Mouse (Mus musculus) forebrain, embryonic 16.5 days (tissue): ENCODE measurements around the gene Ovol2. TPM values are rescaled to one million over a fixed set of nuclear protein-coding genes. Genes with fewer than 3 reads are reported as not detected.

Experiments used
- ATAC-seq: fragments of 200-750 bp; cut with Nextera tagmentation; 2 replicates; pipeline ENCODE4 v1.8.0; 2017; ENCODE audit warnings: mild to moderate bottlenecking, moderate library complexity
- H3K27ac ChIP-seq: fragments of 300-500 bp; sonication (generic); 2 replicates; pipeline ENCODE4 v1.5.1; 2014; ENCODE audit warnings: low read length, control low read depth
- H3K27me3 ChIP-seq: fragments of 300-500 bp; sonication (generic); replicated peaks from 2 replicates; pipeline ENCODE4 v1.6.1; 2014; ENCODE audit warnings: low read length; ENCODE audit not compliant: control insufficient read depth, insufficient read depth
- H3K36me3 ChIP-seq: fragments of 300-500 bp; sonication (generic); 2 replicates; pipeline ENCODE4 v1.6.1; 2014; ENCODE audit not compliant: control insufficient read depth, insufficient read depth
- H3K4me1 ChIP-seq: fragments of 300-500 bp; sonication (generic); replicated peaks from 2 replicates; pipeline ENCODE4 v1.6.1; 2014; ENCODE audit warnings: low read length; ENCODE audit not compliant: control insufficient read depth, insufficient read depth
- H3K4me2 ChIP-seq: fragments of 300-500 bp; sonication (generic); 2 replicates; pipeline ENCODE4 v1.6.1; 2014; ENCODE audit warnings: mild to moderate bottlenecking, low read length, control low read depth
- H3K4me3 ChIP-seq: fragments of 300-500 bp; sonication (generic); replicated peaks from 2 replicates; pipeline ENCODE4 v1.5.1; 2014; ENCODE audit warnings: mild to moderate bottlenecking, low read length, control low read depth
- H3K9ac ChIP-seq: fragments of 300-500 bp; sonication (generic); replicated peaks from 2 replicates; pipeline ENCODE4 v1.6.1; 2014; ENCODE audit warnings: low read depth, low read length, control low read depth
- H3K9me3 ChIP-seq: fragments of 300-500 bp; sonication (generic); 2 replicates; pipeline ENCODE4 v1.6.1; 2016; ENCODE audit warnings: low read length; ENCODE audit not compliant: control insufficient read depth
- WGBS: fragments of 180-500 bp; shearing (Covaris S2); extraction: QIAGEN DNeasy Blood & Tissue Kit; methylation state at CpG from one replicate; pipeline ENCODE4 v1.1.7; 2014; 5-methylcytosine and 5-hydroxymethylcytosine counted together
- polyA plus RNA-seq: library from polyadenylated mRNA; unstranded; fragments of >200 nt; fragmentation: Nextera tagmentation; extraction: Ambion mirVana; gene quantifications from 2 replicates; pipeline ENCODE4 v1.2.1, GENCODE M21; 2015

The Ovol2 gene
- not detected in 2 replicates for polyA plus RNA-seq

DNA sequence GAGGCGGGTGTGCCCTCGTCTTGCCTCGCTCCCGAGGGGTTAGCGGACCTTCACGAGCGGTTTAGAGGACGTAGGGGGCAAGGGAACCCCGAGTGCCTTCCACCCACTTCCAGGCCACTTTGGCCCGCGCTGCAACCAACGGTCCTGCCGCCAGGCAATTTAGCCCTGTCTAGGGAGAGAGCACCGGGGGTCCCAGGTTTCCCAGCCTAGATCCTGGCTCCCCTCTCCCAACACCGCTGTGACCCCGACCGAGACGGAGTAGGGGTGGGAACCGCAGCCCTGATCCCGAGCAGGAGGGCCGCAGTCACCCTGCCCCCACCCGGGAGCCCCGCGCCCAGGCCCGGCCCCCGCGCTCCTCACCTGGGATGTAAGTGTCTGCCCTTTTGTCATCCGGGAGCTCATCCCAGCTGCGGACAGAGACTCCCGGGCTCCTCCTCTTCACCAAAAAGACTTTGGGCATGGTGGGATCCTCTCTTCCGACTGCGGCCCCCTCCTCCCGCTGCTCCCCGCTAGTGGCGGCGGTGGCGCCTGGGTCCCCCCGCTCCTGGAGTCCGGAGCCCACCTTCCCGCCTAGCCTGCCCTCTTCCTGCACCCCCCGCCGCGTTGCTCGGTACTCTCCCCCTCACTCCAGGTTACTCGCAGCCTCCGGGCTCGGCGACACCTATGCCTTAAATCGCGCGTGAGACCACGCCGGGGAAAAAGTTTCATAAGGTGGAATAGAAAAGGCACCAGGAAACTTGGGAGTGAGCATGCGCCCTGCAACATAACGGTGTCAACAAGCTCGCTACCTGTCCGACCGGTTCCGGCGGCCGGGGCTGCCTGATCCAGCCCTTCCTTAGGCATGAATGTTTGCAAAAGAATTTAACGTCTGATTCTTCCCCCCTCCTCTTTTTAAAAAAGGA, at the start of gene Ovol2:
Ovol2 (minus strand) TSS at position 746 of the 902 bp plus-strand sequence.
- Histone ChIP-seq H3K4me2 (peak within 1 kb of the TSS; percentile 96), H3K9me3 (no peaks in the 10 kb centered on the region), H3K9ac (peak within 1 kb of the TSS; percentile 46), H3K27ac (no peak within 1 kb of the TSS), H3K4me3 (peak within 1 kb of the TSS; percentile 51), H3K36me3 (no peaks in the 10 kb centered on the region), H3K4me1 (peaks cover 32% of the 10 kb centered on the region), H3K27me3 (peaks cover 57% of the 10 kb centered on the region)
- peak; percentile 34 for ATAC-seq
- WGBS = under 1% methylated on average over 62 of the region's 62 CpGs

DNA sequence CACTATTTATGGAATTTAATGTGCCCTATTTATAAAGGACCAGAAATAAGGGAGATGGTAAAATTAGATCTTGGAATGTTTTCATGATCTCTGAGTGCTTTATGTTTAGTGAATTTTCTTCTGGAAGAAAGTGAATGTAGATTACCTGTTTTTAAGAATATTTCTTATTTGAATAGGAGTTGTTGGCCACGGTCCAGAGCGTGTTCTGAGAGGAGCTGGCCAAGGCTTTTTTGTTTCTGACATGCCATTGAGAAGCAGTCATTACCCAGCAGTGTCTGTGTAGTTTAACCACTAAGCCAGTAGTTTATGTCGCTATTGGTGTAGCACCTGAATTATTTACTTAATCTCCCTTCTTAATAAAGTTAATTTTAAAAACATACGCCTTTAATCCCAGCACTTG, 49.8 kb upstream of the Ovol2 start:
- H3K36me3 ChIP-seq = peaks cover 28% of the 10 kb centered on the region
- no peak overlapping the region for H3K4me3 ChIP-seq
- H3K4me2 ChIP-seq = no peak overlapping the region
- H3K27me3 ChIP-seq = no peaks in the 10 kb centered on the region
- no peaks in the 10 kb centered on the region for H3K4me1 ChIP-seq
- H3K9me3 ChIP-seq = no peaks in the 10 kb centered on the region
- no peak for ATAC-seq
- WGBS = 85% methylated on average over 4 of the region's 4 CpGs
- no peak overlapping the region for H3K27ac ChIP-seq
- no peak overlapping the region for H3K9ac ChIP-seq

DNA sequence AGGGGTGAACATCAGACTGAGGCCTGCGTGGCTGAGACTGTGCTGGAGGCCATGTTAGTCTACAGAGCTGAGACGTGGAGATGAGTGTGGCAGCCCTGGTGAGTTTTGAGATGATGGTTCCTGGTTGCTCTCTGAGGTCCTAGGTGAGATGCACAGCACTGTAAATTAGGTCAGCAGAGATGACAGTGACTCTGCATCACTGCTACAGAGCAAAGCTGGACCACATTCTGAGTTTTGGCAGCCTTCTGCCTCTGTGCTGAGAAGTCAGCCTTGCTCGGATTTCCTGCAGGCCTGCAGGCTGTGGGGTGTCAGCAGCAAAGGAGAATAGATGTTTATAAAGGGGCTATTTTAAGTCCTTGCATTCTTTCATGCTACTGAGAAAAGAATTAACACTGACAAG, 49.3 kb upstream of the Ovol2 start:
- H3K27ac ChIP-seq = no peak overlapping the region
- no peak overlapping the region for H3K9ac ChIP-seq
- H3K36me3 ChIP-seq = peaks cover 28% of the 10 kb centered on the region
- no peak for ATAC-seq
- H3K4me2 ChIP-seq = no peak overlapping the region
- H3K27me3 ChIP-seq = no peaks in the 10 kb centered on the region
- H3K4me1 ChIP-seq = no peaks in the 10 kb centered on the region
- 67% methylated on average over 3 of the region's 3 CpGs for WGBS
- no peaks in the 10 kb centered on the region for H3K9me3 ChIP-seq
- no peak overlapping the region for H3K4me3 ChIP-seq

DNA sequence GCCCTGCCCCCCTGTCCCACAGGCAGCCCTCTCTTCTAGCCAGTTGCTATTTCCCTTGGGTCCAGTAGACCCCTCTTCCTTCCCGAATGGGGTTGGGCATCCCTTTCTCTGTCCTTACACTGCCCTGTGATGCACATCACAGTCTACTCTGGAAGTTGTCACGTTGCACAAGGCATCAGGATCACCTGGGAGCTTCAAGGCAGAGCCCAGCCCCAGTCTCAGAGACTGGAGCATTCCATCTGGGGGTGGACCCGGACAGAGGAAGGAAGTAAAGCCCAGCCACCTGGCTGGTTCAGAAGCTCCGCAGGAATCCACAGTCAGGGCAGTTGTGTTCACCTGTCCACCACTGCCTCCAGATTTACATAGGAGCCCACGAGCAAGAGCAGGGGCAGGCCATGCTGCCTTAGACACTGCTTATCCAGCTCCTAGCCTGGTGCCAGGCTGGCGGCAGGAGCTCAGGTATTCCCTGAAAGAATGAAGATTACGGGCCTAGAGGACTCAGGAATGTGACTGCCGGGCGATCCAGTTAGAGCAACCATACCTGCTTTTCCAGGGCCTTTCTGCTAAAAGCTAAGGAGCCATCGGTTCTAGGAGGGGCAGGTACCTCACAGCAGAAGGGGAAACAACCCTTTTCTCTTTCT, 43.2 kb upstream of the Ovol2 start:
- ATAC-seq = no peak
- H3K27ac ChIP-seq = no peak overlapping the region
- H3K4me3 ChIP-seq = no peak overlapping the region
- H3K9ac ChIP-seq = no peak overlapping the region
- peaks cover 28% of the 10 kb centered on the region for H3K36me3 ChIP-seq
- H3K4me2 ChIP-seq = no peak overlapping the region
- H3K9me3 ChIP-seq = no peaks in the 10 kb centered on the region
- 94% methylated on average over 10 of the region's 10 CpGs for WGBS
- peaks cover 5% of the 10 kb centered on the region for H3K4me1 ChIP-seq
- no peaks in the 10 kb centered on the region for H3K27me3 ChIP-seq

DNA sequence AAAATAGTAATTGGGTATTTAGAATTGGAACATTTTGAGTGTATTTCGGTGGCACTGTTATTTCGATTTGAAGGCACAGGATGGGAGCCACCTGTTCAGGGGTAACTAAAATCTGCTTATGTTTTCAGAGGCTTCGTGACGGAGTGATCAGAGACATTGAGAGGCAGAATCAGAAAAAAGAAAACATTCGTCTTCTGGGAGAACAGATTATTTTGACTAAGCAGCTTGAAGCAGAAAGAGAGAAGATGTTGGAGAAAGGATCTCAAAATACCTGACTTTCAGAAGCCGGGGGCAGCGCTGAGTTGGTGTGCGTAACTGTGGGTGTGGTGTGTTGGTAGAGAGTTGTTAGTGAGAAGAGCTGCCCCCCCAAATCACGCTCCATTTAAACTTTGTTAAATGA, 41.1 kb upstream of the Ovol2 start:
- Histone ChIP-seq H3K4me2 (no peak overlapping the region), H3K27me3 (no peaks in the 10 kb centered on the region), H3K4me3 (no peak overlapping the region), H3K36me3 (peaks cover 20% of the 10 kb centered on the region), H3K9me3 (no peaks in the 10 kb centered on the region), H3K27ac (no peak overlapping the region), H3K9ac (no peak overlapping the region), H3K4me1 (peaks cover 11% of the 10 kb centered on the region)
- no peak for ATAC-seq
- 90% methylated on average over 9 of the region's 9 CpGs for WGBS

DNA sequence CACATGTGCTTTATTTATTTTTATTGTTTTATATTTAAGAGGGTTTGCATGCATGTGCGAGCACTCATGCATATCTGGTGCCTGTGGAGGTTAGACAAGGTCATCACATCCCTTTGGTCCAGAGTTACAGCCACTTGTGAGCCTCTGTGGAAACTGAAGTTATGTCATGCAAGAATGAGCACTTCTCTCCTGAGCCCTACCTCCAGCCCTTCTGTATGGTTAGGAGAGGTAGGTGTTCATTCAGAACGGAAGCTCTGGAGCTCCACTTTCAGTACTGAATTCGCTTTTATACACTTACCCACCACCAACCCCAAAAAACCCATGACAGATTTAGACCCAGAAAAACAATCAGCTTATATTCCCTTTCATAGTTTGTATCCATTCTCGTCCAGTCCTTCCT, 39.6 kb upstream of the Ovol2 start:
- no peak overlapping the region for H3K9ac ChIP-seq
- ATAC-seq = no peak
- H3K27me3 ChIP-seq = no peaks in the 10 kb centered on the region
- no peaks in the 10 kb centered on the region for H3K9me3 ChIP-seq
- no peak overlapping the region for H3K27ac ChIP-seq
- H3K4me1 ChIP-seq = peaks cover 11% of the 10 kb centered on the region
- 90% methylated on average over 4 of the region's 4 CpGs for WGBS
- H3K4me2 ChIP-seq = no peak overlapping the region
- H3K4me3 ChIP-seq = no peak overlapping the region
- H3K36me3 ChIP-seq = peaks cover 17% of the 10 kb centered on the region

DNA sequence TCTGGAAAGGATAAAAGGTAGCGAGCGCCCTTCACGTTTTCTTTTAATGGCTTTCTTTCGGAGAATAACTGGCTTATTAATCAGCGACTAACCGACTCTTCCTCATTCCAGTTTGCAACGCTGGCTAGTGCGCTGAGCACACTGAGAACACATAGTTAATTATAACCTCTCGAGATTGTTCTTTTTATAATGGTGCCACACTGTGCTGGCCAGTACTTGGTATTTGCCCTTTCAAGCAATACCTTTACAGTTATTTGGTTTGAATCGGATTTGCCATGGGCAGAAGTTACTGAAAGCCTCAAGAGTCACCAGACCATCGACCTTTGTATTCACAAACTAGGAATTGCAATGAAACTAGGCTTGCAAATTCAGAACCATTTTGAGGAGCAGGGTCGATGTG, 37.6 kb upstream of the Ovol2 start:
- peak; percentile 30 for ATAC-seq

DNA sequence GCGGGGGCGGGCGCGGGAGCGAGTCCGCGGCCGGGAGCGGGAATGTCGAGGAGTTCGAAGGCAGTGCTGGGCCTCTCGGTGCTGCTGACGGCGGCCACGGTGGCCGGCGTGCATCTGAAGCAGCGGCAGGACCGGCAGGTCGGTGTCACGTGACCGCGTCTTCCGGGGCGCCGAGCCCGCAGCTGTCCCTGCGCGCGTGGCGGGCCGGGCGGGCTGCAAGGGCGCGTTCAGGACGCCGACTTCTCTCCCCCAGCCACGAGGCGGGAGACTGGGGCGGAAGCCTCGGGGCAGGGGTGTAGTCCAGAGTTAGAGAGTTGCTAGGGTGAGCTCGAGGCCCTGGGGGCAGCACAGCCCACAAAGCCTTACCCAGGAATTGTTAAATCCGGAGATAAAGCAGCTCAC, 37.1 kb upstream of the Ovol2 start:
- WGBS = under 1% methylated on average over 38 of the region's 43 CpGs

More for the DNA sequence above, 37.6 kb upstream of the Ovol2 start:
- Histone ChIP-seq H3K27ac (peak overlapping the region; percentile 10; the same call in 1 of the 2 replicates), H3K4me1 (peaks cover 11% of the 10 kb centered on the region), H3K4me2 (peak overlapping the region; percentile 72), H3K36me3 (peaks cover 9% of the 10 kb centered on the region), H3K27me3 (no peaks in the 10 kb centered on the region), H3K9ac (peak overlapping the region; percentile 92), H3K9me3 (no peaks in the 10 kb centered on the region), H3K4me3 (peak overlapping the region; percentile 88)
- WGBS = 2% methylated on average over 12 of the region's 12 CpGs

DNA sequence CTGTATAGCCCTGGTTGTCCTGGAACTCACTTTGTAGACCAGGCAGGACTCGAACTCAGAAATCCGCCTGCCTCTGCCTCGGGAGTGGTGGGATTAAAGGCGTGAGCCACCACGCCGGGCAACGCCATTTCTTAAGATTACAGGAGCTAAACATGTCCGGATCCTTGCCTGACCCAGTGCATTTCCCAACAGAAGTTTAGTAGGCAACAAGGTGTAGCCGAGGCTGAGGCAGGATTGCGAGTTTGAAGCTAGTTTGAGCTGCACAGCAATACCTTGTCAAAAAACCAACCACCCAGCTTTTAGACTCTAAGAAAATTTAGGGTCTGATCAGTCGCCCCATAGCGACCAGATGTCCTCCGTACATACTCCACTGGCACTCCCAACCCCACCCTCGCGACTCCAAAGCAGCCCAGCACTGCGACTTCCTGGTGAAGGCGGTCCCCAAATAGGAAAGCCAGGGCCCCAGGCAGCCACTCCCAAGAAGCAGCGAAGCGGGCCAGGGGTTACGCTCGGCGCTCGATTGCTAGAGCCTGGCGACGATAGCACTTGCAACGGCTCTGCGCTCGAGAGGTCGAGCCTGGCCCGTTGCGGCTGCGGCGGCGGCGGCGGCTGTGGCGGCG, 36.6 kb upstream of the Ovol2 start, which contains the start of the genes Kat14 and Pet117:
Kat14 (plus strand) TSS at position 584 of the 620 bp plus-strand sequence.
Pet117 (plus strand) TSS at position 597 of the 620 bp plus-strand sequence.
- ATAC-seq = peak; percentile 96
- Histone ChIP-seq H3K27ac (peak within 1 kb of the TSS; percentile 92), H3K4me1 (peaks cover 11% of the 10 kb centered on the region), H3K27me3 (no peaks in the 10 kb centered on the region), H3K4me2 (peak within 1 kb of the TSS; percentile 72), H3K4me3 (peak within 1 kb of the TSS; percentile 88), H3K36me3 (no peaks in the 10 kb centered on the region; the same call in 1 of the 2 replicates), H3K9ac (peak within 1 kb of the TSS; percentile 92), H3K9me3 (no peaks in the 10 kb centered on the region)
- 8% methylated on average over 37 of the region's 38 CpGs for WGBS

More for the DNA sequence above, 37.1 kb upstream of the Ovol2 start:
- Histone ChIP-seq H3K4me2 (peak overlapping the region; percentile 72), H3K36me3 (peaks cover 4% of the 10 kb centered on the region), H3K9ac (peak overlapping the region; percentile 92), H3K4me3 (peak overlapping the region; percentile 88), H3K4me1 (peaks cover 11% of the 10 kb centered on the region), H3K9me3 (no peaks in the 10 kb centered on the region), H3K27me3 (no peaks in the 10 kb centered on the region), H3K27ac (peak overlapping the region; percentile 92)
- ATAC-seq = peak; percentile 88
